Mouse (Mus musculus) ES-Bruce4 (cell line): ENCODE measurements at regions not wholly inside any gene's neighbourhood (a gene's known extent, or its start where the extent isn't known, plus 50 kb on each side); places are given as distances from the start of the nearest gene placed in this dataset.

Experiments used
- CTCF ChIP-seq: IDR thresholded peaks from one replicate; pipeline ENCODE4 v1.8.1; 2011; ENCODE audit warnings: low read depth, low read length
- POLR2A ChIP-seq: IDR thresholded peaks from one replicate; pipeline ENCODE4 v1.8.1; 2011; ENCODE audit warnings: low read length; ENCODE audit not compliant: insufficient read depth

- TF ChIP-seq POLR2A (no peak), CTCF (no peak)
These were observed 120.2 kb upstream of the Zfp648 start for GRCm38 (mm10) chr1:154080505-154081380.
